Mouse (Mus musculus) hindbrain, embryonic 12.5 days (tissue): ENCODE data around the gene Lyrm4. TPM values are rescaled to one million over a fixed set of nuclear protein-coding genes. Genes with fewer than 3 reads are reported as not detected.

Experiments
- ATAC-seq: fragments of 200-750 bp; cut with Nextera tagmentation; 2 replicates; pipeline ENCODE4 v1.8.0; 2017; ENCODE audit warnings: moderate TSS enrichment; ENCODE audit not compliant: low FRiP score
- H3K27ac ChIP-seq: fragments of 300-500 bp; sonication (generic); 2 replicates; pipeline ENCODE4 v1.5.1; 2016; ENCODE audit warnings: mild to moderate bottlenecking
- H3K27me3 ChIP-seq: fragments of 300-500 bp; sonication (generic); 2 replicates; pipeline ENCODE4 v1.6.1; 2016; ENCODE audit warnings: mild to moderate bottlenecking
- H3K36me3 ChIP-seq: fragments of 300-500 bp; sonication (generic); 2 replicates; pipeline ENCODE4 v1.6.1; 2016; ENCODE audit warnings: mild to moderate bottlenecking
- H3K4me1 ChIP-seq: fragments of 300-500 bp; sonication (generic); 2 replicates; pipeline ENCODE4 v1.6.1; 2016
- H3K4me2 ChIP-seq: fragments of 300-500 bp; sonication (generic); replicated peaks from 2 replicates; pipeline ENCODE4 v1.6.1; 2016; ENCODE audit warnings: mild to moderate bottlenecking
- H3K4me3 ChIP-seq: fragments of 300-500 bp; sonication (generic); 2 replicates; pipeline ENCODE4 v1.5.1; 2016; ENCODE audit warnings: mild to moderate bottlenecking
- H3K9ac ChIP-seq: fragments of 300-500 bp; sonication (generic); 2 replicates; pipeline ENCODE4 v1.6.1; 2016; ENCODE audit warnings: mild to moderate bottlenecking, moderate library complexity
- H3K9me3 ChIP-seq: fragments of 300-500 bp; sonication (generic); replicated peaks from 2 replicates; pipeline ENCODE4 v1.6.1; 2016; ENCODE audit warnings: mild to moderate bottlenecking
- WGBS: fragments of 180-500 bp; shearing (Covaris S2); methylation state at CpG from one replicate; pipeline ENCODE4 v1.1.7; 2016; 5-methylcytosine and 5-hydroxymethylcytosine counted together
- polyA plus RNA-seq: library from polyadenylated mRNA; unstranded; fragments of >200 nt; fragmentation: Nextera tagmentation; extraction: Ambion mirVana; gene quantifications from 2 replicates; pipeline ENCODE4 v1.2.1, GENCODE M21; 2016

The Lyrm4 gene
- polyA plus RNA-seq, 1 experiment from 2014 or later: 23.3 TPM

DNA sequence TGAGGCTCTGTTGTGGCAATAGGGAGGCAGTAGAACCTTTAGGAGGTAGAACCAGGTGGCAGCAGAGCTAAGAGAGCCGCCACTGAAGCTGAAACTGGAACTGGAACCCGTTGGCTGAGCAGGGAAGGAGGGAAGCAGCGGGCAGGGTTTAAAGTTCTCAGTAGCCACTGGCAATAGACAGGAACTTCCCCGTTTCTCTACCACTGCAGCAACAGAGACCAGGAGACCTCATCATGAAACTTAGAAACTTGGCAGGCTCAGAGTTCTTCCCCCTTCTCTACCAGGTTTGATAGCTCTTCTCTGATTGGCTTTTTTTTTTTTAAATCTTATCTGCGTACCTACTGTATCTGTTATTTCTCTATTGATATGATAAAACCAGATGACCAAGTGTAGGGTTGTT, 176.4 kb downstream of the Lyrm4 start:
- WGBS: 85% methylated on average over 5 of the region's 5 CpGs
- H3K36me3 ChIP-seq: no peaks in the 10 kb centered on the region
- no peaks in the 10 kb centered on the region for H3K9me3 ChIP-seq
- H3K27me3 ChIP-seq: no peaks in the 10 kb centered on the region
- H3K27ac ChIP-seq: no peak overlapping the region
- H3K4me1 ChIP-seq: no peaks in the 10 kb centered on the region
- H3K4me3 ChIP-seq: no peak overlapping the region
- no peak overlapping the region for H3K4me2 ChIP-seq
- no peak for ATAC-seq
- H3K9ac ChIP-seq: no peak overlapping the region

DNA sequence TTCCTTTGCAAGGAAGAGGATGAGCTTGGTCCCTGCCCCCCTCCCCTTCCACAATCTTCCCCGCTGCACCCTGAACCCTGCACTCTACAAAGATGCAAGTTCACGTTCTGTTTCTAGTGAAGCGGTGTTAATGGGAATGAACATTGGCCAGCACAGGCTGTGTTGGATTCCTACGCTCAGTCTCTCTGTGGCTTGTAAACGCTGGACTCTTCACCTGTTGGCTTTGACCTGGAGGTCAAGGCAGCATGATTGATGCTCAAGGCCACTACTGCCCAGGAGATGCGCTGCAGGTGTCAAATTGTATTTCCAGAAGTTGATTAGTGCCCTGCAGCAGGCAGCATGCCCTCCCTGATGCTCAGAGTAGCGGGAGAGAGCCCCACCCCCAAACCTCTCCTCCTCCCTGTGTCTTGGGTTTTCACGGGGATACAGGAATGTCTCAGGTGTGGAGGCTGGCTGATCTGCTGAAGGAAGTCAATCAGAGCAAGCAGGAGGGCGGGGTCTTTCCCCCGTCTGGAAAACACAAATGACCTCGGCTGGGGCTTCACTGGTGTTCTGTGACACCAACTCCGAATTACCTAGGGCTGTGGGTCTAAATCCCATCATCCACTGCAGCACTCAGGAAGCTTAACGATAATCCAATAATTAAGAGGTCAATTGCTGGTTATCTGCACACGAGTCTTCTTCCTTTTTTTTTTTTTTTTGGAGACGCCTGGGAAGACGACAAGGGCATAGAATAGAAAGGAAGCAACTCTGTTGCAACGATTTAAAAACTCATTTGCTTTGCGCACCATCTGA, 177.3 kb downstream of the Lyrm4 start:
- 72% methylated on average over 18 of the region's 18 CpGs for WGBS
- H3K4me2 ChIP-seq: no peak overlapping the region
- no peak overlapping the region for H3K27ac ChIP-seq
- H3K9me3 ChIP-seq: no peaks in the 10 kb centered on the region
- no peak overlapping the region for H3K9ac ChIP-seq
- no peaks in the 10 kb centered on the region for H3K4me1 ChIP-seq
- H3K27me3 ChIP-seq: no peaks in the 10 kb centered on the region
- ATAC-seq: no peak
- H3K4me3 ChIP-seq: no peak overlapping the region
- no peaks in the 10 kb centered on the region for H3K36me3 ChIP-seq

- Histone ChIP-seq H3K9ac (no peak overlapping the region), H3K4me1 (no peaks in the 10 kb centered on the region), H3K9me3 (peaks cover 8% of the 10 kb centered on the region; the same call in 1 of the 2 replicates), H3K4me2 (no peak overlapping the region), H3K27me3 (no peaks in the 10 kb centered on the region), H3K36me3 (no peaks in the 10 kb centered on the region), H3K4me3 (no peak overlapping the region), H3K27ac (no peak overlapping the region)
- WGBS: 100% methylated on average over 2 of the region's 2 CpGs
- ATAC-seq: no peak
Measured at GRCm38 (mm10) chr13:35937991-35938390, 179.3 kb downstream of the Lyrm4 start.

Other genes with a start within 250 kb of the Lyrm4 start
- gene Rpp40, start 211.2 kb downstream of the Lyrm4 start, polyA plus RNA-seq: 14.7 and 14.9 TPM in 2 replicates
- 1.1 and 1.4 TPM in 2 replicates for gene Ppp1r3g, start 158.7 kb downstream of the Lyrm4 start, polyA plus RNA-seq
- 27.8 and 28.9 TPM in 2 replicates for gene Fars2, start 114 bp downstream of the Lyrm4 start, polyA plus RNA-seq